Mouse (Mus musculus) kidney, adult 2 months (tissue): ENCODE measurements at regions not wholly inside any gene's neighbourhood (a gene's known extent, or its start where the extent isn't known, plus 50 kb on each side); places are given as distances from the start of the nearest gene placed in this dataset.

Experiments used
- CTCF ChIP-seq: fragments of 200-500 bp; conservative IDR thresholded peaks from 2 replicates; pipeline ENCODE4 v1.5.1; 2011; ENCODE audit warnings: low read depth, mild to moderate bottlenecking, control low read depth, low read length, moderate library complexity, mixed read lengths; ENCODE audit not compliant: insufficient read depth, insufficient read length
- POLR2A ChIP-seq: fragments of 200-500 bp; IDR thresholded peaks from one replicate; pipeline ENCODE4 v1.6.1; 2011; ENCODE audit warnings: low read depth, low read length, control low read depth

- TF ChIP-seq POLR2A (no peak), CTCF (no peak)
Observed at GRCm38 (mm10) chr16:65726289-65726688, 88.8 kb upstream of the Vgll3 start.
